Mouse (Mus musculus): ENCODE data around the gene Arhgap8.

The Arhgap8 gene

DNA sequence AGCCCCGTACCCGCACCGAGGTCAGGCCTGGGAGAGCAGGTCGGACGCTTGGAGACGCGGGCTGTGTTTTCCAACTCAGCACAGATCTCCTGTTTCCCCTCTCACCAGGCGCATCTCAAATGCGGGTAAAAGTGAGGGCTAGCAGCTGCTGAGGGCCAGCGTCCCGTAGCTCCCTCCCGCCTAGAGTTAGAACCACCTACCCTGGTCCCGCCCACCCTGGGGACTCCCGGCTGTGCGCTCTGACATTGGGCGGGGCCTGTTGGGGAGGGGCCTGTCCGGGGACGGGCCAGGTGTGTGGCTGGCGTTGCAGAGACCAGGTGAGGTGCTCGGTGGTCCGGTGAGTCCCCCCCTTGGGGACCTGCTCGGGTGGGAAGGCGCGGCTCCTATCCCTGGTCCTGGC is at the start of gene Arhgap8:
Gene Arhgap8, plus strand, starts transcription at position 262 of the 400 bp plus-strand sequence.
- no peak for DNase-seq (ENCODE audit: low read depth, low spot score)

DNA sequence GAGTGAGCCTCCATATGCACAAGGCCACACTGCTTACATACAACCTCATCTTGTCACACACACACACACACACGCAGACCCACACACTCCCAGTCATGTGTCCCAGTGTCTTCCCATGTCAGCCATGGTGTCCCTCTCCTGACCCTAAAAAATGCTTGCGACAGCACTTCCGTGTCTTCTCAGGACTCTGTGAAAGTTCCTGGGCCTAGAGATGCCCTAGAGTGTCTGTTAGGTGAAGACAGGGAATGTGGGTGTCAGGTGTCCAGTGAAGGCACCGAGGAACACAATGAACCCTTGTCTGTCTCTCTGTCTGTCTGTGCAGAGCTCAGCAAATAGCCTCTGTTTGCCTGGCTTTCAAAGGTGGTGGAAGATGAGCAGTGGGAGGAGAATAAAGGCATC is 49.2 kb upstream of the Arhgap8 start:
- no peak for DNase-seq (ENCODE audit: low read depth, low spot score)

DNA sequence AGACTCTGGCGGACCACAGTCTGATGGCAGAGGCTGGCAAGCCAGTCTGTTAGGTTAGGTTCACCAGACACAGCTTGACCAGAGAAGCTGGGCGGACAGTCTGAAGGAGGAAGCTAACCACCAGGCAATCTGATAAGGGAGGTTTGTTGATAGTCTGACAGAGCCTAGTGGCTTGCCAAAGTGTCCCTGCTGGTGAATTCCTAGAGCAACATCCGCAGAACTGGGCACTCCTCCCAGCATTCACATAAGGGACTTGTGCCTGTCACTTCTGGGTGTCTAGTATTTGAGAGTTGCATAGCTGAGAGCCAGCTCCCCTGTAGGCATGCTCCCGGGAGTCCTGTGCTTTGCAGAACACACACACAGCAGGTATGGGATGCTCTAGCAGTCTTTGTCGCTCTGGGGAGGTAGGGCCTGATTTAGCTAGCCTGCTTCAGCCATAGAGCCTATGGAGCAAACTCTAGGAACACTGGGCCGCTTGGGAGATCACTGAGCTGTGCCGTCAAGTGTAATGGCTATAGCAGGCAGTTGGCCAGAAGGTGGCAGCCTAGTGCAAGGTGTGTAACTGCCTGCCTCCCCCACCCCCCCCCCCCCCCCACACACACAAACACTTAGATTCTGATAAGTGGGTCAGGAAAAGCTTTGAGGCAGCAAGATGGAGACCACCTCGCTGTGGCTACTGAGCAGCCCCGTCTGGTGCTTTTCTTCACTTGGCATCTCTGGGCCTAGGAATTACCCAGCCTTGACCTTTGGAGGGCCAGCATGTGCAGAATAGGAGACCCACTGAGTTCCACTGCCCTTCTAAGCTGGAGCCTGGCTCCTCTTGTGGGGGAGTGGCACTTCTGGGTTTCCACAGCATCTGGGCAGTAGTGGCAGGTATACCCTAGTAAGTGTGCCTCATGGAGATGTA is 48.2 kb upstream of the Arhgap8 start:
- peak; percentile 44 for DNase-seq (ENCODE audit: low read depth, low spot score)

DNA sequence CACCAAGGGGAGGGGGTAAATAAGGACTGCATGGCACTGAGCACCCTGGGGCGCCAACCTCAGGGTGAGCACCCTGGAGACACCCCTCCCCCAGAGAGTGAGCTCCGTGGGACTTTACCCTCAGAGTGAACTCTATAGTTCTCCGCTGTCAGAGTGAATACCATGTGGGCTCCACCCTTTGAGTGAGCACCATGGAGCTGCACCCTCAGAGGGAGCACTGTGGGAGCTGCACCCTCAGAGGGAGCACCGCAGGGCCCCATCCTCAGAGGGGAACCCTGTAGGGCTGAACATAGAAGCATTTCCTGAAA is 47.6 kb upstream of the Arhgap8 start:
- no peak for DNase-seq (ENCODE audit: low read depth, low spot score)

DNA sequence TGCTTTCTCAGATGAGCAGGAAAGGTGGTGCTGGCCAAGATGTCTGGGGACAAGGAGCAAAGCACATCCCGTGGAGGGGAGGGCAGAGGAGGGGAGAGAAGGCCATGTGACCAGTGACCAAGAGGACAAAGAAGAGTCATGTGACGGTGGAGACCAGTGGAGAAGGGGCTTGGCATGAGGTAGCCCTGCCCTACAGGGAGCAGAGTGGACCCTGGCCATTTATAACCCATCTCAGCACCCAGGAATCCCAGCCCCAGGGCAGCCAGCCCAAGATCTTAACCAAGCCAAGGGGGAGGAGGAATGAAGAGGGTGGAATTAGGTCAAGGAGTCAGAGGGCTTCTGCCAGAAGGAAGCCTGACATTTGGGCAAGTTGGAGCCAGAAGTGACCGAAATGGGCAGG is 47.2 kb upstream of the Arhgap8 start:
- no peak for DNase-seq (ENCODE audit: low read depth, low spot score)

DNA sequence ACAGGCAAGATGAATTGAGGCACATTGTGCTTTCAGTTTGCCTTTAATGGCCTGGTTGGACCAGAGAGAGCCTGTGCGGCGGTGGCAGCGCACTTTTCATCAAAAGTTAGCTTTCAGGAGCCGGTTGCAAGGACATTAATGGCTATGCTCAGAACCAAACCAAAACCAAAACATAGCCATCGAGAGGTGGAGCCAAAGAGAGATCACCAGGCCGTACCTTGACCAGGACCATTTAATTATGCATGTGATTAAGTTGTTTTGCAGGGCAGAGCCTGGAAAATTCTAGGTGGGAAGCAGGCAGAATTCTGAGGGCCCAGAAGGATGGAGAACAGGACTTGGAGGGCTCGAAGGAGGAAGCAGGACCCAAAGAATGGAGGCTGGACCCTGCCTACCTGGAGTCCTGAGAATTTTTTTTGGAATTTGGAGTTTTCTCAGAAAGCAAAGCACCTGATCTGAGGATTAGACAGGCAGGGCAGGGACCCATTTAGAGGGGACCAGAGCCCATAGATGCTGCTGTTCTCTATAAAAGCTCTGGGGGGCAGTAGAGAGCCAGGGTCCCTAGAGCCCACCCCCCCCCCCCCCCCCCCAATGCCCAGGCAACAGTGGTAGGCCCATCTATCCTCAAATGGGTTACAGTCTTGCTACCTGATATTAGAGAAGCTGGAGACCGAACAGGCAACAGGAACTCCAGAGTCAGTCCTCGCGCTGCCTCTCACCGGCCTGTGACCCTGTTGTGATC is 45.4 kb upstream of the Arhgap8 start:
- peak; percentile 7 for DNase-seq (ENCODE audit: low read depth, low spot score)

DNA sequence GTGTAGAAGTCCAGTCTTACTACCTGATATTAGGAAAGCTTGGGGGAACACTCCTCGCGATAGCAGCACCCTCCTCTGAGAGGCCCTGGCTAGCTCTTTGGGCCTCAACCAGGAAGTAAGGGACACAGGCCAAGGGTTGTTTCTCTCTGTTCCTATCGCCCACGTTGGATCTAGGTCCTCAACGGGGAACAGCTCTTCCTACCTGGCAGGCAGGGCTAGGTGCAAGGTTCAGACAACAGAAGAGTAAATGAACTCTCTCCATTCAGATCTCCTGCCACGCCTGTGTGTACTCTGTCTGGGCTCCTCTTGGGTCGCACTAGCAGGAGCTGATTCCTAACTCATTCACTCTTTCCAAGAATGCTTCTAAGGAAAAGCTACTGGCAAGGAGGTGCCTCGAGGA is 44.5 kb upstream of the Arhgap8 start:
- DNase-seq (ENCODE audit: low read depth, low spot score) = no peak

DNA sequence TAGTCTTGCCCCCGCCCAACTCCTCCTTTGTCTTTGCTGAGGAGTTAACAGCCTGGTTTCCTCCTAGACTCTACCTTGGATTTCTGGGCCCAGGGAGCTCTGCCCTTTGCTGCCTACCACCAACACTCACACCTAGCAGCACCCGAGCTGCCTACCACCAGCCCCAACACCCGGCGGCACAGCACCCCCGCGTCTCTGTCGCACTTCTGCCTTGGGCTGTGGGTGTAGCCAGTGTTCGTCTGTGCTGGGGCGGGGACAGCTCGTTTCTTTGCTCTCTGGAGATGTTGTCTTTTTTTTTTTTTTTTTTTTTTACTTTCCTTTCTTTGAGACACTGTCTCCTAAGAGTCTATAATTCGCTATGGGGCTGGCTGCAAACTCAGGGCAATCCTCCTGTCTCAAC is 41.9 kb upstream of the Arhgap8 start:
- DNase-seq (ENCODE audit: low read depth, low spot score) = no peak

DNA sequence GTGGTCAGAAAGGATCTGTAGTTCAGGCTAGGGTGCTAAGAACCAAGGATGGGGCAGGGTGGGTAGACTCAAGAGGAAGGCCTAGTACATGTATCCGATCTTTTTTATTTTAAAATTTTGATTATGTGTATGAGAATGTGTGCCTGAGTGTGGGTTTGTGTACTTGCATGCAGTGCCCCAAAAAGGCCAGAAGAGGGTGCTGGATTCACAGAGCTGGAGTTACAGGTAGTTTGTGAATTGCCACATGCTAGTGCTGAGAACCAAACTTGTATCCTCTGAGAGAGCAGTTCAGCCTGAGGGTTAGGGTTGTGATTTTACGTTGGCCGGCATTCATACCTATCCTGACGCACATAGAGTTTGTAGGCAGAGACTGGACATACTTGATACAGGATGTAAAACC is 40.8 kb upstream of the Arhgap8 start:
- DNase-seq (ENCODE audit: low read depth, low spot score) = no peak

DNA sequence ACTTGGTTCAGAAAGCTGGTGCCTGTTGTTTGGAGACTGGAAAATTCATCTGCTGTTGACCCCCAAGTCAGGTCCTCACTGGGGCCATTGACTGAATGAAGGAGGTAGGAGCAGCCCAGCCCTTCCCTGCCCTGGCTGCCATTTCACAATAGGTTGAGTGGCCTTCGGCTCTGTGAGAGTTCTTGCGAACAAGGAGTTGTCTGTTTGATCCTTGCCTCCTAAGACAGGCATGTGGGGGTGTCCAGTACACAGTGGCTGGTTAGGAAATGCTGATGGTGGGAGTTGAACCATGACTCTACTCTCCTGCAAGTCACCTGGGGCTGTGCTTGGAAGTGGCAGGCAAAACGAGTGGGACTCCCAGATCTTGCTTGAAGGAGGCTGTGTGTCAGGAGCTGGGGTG is 40.1 kb upstream of the Arhgap8 start:
- DNase-seq (ENCODE audit: low read depth, low spot score) = no peak

DNA sequence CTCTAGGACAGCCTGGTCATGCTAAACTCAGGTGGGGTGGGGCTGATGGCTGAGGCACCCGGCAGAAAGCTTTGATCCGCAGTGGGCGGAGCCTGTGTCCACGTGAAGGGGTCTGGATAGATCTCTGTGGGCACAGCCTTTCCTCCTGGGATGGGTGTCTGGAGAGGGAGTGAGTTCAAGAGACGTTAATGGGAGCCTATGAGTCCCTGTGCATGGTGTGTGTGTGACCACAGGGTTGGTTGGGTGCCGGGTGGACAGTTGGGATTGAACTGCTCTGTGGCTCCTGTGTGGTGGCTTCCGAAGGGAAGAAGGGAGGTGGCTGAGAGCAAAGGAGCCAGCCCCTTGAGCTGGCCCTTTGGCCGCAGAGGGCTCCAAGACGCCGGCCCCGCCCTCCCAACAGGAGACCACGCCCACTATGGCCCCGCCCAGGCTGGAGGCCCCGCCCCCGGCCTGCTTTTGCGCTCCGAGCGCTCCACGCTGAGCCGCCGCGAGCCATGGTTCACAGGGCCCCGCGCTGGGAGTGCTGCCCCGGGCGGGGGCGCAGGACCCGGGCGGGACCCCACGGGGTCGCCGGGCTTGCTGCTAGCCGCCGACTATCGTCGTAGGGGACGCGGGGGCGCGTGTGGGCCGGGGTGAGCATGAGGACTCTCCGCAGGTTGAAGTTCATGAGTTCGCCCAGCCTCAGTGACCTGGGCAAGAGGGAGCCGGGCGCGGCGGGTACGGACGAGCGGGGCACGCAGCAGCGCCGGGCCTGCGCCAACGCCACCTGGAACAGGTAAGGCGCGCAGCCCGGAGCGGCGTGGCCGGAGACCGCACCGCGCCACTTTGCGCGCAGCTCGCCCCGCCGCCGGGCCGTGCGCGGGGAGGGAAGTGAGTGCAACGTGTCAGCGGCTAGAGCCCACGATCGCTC is 39.1 kb upstream of the Arhgap8 start:
- DNase-seq (ENCODE audit: low read depth, low spot score) = peak; percentile 39

DNA sequence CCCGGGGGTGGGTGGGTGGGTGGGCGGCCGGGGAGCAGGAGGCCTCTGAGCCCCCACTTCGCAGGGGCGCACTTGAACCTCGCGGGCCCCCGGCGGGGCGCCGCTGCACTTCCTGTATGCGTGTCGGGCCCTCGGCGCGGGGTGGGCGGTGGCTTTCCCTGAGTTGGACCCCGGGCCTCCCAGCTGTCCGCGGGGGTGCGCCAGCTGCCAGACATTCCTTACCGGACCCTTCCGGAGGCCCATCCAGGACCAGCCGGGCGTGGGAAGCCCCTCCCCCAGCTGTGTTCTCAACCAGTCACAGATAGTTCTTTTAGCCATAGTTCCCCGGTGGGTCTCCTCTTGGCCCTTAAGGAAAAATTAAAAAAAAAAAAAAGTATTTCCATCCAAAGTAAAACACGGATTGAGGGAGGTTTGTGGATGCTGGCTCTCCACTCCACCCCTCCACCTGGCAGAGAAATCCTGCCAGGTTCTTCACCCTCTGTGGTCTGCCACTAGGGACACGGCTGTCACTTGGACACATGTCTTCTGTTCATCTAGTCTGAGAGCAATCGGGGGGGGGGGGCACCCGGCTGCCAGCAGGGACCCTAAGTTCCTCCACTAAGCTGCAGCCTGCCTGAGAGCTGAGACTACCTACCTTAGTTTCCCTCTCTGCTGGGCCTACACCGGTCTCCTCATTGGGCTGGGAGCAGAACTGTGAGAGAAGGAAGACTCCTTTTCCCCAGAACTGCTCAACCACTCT is 38.2 kb upstream of the Arhgap8 start:
- no peak for DNase-seq (ENCODE audit: low read depth, low spot score)

DNA sequence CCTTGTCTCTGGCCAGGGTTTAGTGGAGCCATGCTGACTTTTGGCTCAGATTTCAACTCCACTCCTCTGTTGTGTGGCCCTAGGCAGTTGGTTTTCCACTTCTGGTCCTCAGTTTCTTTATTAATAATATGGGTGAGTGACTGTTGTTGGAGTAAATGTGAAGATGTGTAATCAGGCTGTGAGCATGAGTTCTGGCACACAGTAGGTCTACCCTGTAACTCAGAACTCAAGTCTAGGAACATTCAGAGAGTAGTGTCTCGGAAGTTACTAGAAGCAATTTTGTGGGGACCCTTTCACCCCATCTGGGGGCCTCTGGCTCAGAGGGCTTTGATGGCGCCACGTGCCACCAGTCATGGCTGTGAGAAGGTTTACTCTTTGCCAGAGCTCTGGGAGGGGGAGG is 37.6 kb upstream of the Arhgap8 start:
- DNase-seq (ENCODE audit: low read depth, low spot score) = no peak

DNA sequence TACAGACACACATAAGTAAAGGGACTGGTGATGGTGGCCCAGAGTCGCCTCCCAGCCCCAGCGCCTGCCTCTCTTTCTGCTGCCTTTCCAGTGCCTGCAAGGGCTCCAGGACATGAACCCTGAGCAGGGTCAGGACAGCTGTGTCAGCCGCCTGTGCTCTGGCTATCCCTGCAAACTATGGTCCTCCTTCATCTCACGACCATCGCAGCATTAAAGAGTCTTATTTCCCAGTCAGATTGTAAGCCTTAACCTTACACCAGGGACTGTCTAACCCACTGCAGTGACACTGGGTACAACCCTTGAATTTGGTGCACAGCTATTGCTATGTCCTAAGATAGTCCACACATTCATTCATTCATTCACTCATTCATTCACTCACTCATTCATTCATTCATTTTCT is 37.0 kb upstream of the Arhgap8 start:
- DNase-seq (ENCODE audit: low read depth, low spot score) = no peak

DNA sequence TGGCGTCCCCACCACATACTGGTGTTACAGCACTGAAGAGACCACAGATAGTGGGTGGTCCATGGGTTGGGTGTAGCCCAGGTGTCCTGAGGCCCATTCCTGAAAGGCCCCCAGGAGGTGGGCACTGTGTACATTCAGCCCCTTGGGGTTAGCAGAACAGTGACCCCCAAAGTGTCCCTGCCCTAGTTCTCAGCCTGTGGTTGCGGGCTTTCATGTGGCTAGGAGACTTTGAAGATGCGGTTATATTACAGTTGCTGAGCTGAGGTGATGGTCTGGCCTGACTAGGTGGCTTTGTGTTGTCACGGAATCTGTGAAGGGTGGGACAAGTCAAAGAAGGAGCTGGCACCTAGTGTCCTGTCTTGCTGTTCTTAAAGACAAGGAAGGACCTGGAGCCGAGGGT is 35.3 kb upstream of the Arhgap8 start:
- no peak for DNase-seq (ENCODE audit: low read depth, low spot score)

DNA sequence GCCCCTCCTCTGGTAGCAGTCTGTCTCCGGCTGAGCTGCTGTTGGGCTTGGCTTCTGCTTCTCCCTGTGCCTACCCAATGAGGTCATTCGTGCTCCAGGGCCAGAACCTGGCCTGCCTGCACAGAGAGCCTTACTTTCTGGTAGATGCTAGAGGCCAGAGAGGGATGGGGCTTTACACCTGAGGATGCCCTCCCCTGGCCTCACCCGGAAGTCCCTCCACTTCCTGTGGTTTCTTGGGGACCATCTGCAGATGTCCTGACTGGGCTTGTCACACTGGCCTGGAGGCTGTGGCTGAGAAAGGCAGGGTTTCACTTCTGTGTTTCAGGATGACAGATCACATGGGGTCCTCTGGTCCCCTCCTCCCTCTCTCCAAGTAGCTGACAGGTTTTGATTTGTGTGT is 34.4 kb upstream of the Arhgap8 start:
- DNase-seq (ENCODE audit: low read depth, low spot score) = peak; percentile 7

DNA sequence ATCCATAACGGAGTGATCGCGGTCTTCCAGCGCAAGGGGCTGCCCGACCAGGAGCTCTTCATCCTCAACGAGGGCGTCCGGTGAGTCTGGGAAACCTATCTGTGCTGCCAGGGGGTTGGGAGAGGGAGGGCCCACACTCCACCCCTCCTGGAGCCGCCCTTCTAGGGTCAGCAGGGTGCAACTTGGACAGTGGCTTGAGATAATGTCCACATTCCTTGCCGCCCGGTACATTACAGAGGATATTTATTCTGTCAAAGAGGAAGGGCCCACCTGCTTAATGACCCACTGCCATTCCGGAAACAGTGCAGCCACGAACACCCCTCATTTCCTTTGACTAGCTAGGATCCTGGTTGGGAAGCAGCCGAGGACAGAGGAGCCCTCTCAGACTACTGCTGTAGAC is 31.9 kb upstream of the Arhgap8 start:
- no peak for DNase-seq (ENCODE audit: low read depth, low spot score)

DNA sequence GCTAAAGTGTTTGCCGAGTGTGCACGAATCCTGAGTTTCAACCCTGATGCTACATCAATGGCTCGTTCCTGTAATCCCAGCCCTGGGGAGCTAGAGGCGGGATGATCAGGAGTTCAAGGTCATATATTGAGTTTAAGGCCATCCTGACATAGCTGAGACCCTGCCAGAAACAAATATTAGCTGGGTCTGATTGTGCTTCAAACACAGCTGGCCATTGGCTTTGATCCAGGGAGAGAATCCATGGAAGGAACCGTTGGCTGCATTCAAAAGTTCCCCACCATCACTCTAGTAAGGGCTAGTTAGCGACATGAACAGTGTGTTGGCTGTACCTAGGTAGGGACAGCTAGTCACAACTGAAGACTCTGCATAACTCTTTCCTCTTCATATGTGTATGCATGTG is 30.5 kb upstream of the Arhgap8 start:
- DNase-seq (ENCODE audit: low read depth, low spot score) = no peak

DNA sequence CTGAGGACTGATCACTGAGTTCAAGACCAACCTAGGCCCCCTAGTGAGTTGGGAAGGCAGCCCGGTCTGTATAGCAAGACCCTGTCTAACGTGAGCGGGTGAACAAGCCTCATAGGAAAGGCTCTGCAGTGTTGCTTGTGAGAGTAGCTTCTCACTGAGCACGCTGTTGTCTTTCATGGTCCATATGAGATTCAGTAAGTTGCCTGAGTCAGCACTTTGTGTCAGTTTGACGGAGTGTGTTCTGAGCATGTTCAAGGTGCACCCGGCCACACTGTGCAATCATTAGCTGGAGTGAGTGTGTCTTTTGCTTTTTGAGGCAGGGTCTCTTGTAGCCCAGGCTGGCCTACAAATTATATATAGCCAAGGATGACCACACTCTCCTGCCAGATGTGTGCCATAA is 28.3 kb upstream of the Arhgap8 start:
- no peak for DNase-seq (ENCODE audit: low read depth, low spot score)

DNA sequence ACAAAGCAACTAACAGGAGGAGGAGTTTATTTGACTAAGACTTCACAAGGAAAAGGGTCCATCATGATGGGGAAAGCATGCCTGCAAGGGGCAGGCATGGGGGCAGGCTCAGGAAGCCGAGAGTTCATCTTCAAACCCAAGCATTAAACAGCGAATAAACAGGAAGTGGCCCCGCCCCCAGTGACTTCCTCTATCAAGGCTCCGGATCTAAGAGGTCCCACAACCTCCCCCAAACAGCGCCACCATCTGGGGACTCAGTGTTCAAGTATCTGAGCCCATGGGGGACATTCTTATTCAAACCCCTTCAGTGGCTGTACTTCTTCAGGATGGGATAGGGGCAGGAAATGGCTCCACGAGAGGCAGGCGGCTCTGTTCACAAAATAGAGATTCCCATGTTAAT is 27.2 kb upstream of the Arhgap8 start:
- no peak for DNase-seq (ENCODE audit: low read depth, low spot score)

DNA sequence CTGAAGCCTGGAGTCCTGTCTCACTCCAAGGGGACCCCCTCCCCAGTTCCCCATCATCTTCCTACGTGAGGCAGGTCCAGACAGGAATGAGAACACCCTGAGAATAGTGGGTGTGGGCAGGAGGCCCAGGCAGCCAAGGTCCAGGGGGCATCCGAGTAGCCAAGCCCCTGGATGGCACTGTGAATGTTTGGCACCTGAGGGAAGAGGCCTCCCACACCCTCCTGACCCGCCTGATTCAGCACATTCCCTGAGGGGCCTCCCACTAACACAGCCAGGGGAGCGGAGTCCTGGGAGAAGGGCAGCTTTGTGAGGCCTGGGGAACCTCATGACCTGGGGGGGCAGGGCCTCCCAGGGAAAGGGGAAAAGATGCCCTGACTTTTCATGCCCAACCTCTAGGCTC is 23.8 kb upstream of the Arhgap8 start:
- DNase-seq (ENCODE audit: low read depth, low spot score) = no peak

DNA sequence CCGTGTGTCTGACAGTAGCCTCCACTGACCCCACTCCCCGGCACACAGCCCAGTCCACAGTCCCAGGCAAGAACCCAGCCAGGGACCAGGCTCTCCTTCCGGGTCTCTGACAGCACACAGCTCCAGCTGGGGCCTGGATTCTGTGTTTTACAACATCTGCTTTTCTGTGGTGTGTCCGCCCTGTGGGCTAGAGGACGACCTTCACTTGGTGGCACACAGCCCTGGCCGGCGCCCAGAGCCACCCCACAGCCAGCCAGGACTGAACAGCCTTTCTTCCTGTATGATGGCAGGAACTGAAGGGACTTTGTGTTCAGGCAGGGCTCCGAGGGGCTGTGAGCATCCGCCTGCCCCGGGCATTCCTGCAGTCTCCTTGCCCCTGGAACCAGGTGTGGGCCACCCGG is 22.2 kb upstream of the Arhgap8 start:
- DNase-seq (ENCODE audit: low read depth, low spot score) = no peak

Data from CD4-positive, CD25-positive, alpha-beta regulatory T cell, adult 2 months (primary cell).